Mouse (Mus musculus): Measurements from ENCODE around the gene Kprp.

DNA sequence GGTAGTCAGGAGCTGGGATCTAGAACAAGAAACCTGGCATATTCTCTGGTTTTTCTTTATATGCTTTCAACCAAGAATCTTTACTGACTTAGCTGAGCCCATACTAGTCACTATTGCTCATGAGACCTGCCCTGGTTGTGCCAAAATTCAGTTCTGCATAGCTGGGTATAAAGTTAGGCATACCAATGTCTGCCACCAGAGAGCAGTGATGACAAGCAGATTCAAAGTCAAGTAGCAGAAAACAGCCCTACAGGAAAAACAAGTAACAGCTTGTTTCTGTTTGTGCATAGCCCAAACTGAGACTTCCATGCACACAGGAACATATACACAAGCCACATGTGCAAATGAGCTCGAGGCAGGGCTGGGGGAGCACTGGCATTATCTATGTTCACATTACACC, 1.2 kb downstream of the Kprp start:
- TF ChIP-seq POLR2A (IDR thresholded peaks at IDR 0.05; ENCODE audit: control insufficient read depth, low read depth, low read length): no peak
- TF ChIP-seq CTCF (IDR thresholded peaks at IDR 0.05; ENCODE audit: control insufficient read depth, insufficient read depth, insufficient replicate concordance, low read depth, low read length): no peak
